Mouse (Mus musculus) hindbrain, postnatal 0 days (tissue): ENCODE measurements around the gene Reln. TPM values are rescaled to one million over a fixed set of nuclear protein-coding genes. Genes with fewer than 3 reads are reported as not detected.

Experiments used
- ATAC-seq: fragments of 200-750 bp; cut with Nextera tagmentation; 2 replicates; pipeline ENCODE4 v1.8.0; 2017; ENCODE audit warnings: mild to moderate bottlenecking, moderate TSS enrichment, moderate library complexity
- DNase-seq: peaks from one replicate; pipeline ENCODE4 v3.0.0-alpha.2; 2015; ENCODE audit warnings: low spot score
- H3K27ac ChIP-seq: fragments of 300-500 bp; sonication (generic); 2 replicates; pipeline ENCODE4 v1.5.1; 2014; ENCODE audit warnings: mild to moderate bottlenecking
- H3K27me3 ChIP-seq: fragments of 300-500 bp; sonication (generic); 2 replicates; pipeline ENCODE4 v1.6.1; 2014; ENCODE audit warnings: low read length, mixed read lengths; ENCODE audit not compliant: insufficient read depth
- H3K36me3 ChIP-seq: fragments of 300-500 bp; sonication (generic); 2 replicates; pipeline ENCODE4 v1.6.1; 2014; ENCODE audit warnings: low read length, mixed read lengths; ENCODE audit not compliant: insufficient read depth
- H3K4me1 ChIP-seq: fragments of 300-500 bp; sonication (generic); 2 replicates; pipeline ENCODE4 v1.6.1; 2014; ENCODE audit warnings: antibody characterized with exemption, low read length, mixed read lengths; ENCODE audit not compliant: insufficient read depth
- H3K4me2 ChIP-seq: fragments of 300-500 bp; sonication (generic); 2 replicates; pipeline ENCODE4 v1.6.1; 2014; ENCODE audit warnings: low read depth, mild to moderate bottlenecking, low read length, moderate library complexity, mixed read lengths
- H3K4me3 ChIP-seq: fragments of 300-500 bp; sonication (generic); 2 replicates; pipeline ENCODE4 v1.5.1; 2014; ENCODE audit warnings: low read length
- H3K9ac ChIP-seq: fragments of 300-500 bp; sonication (generic); replicated peaks from 2 replicates; pipeline ENCODE4 v1.6.1; 2014; ENCODE audit warnings: mild to moderate bottlenecking, low read length, moderate library complexity, mixed read lengths
- H3K9me3 ChIP-seq: fragments of 300-500 bp; sonication (generic); 2 replicates; pipeline ENCODE4 v1.6.1; 2016; ENCODE audit warnings: low read length, mixed read lengths
- CTCF ChIP-seq: IDR thresholded peaks from 2 replicates; pipeline ENCODE4 v1.5.1; 2016; ENCODE audit warnings: antibody characterized with exemption, control low read depth, low read depth
- WGBS: fragments of 180-500 bp; shearing (Covaris S2); extraction: QIAGEN DNeasy Blood & Tissue Kit; methylation state at CpG from one replicate; pipeline ENCODE4 v1.1.7; 2014; 5-methylcytosine and 5-hydroxymethylcytosine counted together
- polyA plus RNA-seq: library from polyadenylated mRNA; unstranded; fragments of >200 nt; fragmentation: Nextera tagmentation; extraction: Ambion mirVana; gene quantifications from 2 replicates; pipeline ENCODE4 v1.2.1, GENCODE M21; 2015
- total RNA-seq: library from RNA; depleted of rRNA; stranded (reverse); fragments of >200 nt; gene quantifications from 2 replicates; pipeline ENCODE4 v1.2.3, GENCODE M21; 2014

Gene Reln
- total and polyA plus RNA-seq, 2 experiments from 2014 or later: 41.9 to 226 TPM

DNA sequence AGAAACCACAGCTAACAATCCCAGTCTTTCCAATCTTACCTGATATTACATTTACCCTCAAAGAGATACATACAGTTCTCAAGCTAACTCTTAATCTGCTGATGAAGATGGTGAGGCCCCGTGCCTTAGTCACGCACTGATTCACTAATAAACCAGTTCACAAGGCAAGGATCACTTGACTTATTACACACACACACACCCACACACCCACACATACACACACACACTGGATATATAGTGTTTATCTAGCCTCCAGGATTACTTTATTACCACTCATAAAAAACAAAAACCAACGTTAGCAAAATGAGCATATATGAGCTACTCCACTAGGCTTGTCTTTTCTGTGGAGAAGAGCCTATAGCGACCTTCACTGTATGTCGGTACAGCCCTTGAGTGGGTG lies 408.4 kb downstream of the Reln start:
- DNase-seq (no peak), ATAC-seq (no peak)
- Histone ChIP-seq H3K27ac (no peak overlapping the region), H3K9ac (no peak overlapping the region), H3K4me1 (peaks cover 8% of the 10 kb centered on the region), H3K36me3 (no peaks in the 10 kb centered on the region), H3K27me3 (no peaks in the 10 kb centered on the region), H3K9me3 (no peaks in the 10 kb centered on the region), H3K4me2 (no peak overlapping the region), H3K4me3 (no peak overlapping the region)
- WGBS: 94% methylated on average over 5 of the region's 5 CpGs
- TF ChIP-seq CTCF: no peak

DNA sequence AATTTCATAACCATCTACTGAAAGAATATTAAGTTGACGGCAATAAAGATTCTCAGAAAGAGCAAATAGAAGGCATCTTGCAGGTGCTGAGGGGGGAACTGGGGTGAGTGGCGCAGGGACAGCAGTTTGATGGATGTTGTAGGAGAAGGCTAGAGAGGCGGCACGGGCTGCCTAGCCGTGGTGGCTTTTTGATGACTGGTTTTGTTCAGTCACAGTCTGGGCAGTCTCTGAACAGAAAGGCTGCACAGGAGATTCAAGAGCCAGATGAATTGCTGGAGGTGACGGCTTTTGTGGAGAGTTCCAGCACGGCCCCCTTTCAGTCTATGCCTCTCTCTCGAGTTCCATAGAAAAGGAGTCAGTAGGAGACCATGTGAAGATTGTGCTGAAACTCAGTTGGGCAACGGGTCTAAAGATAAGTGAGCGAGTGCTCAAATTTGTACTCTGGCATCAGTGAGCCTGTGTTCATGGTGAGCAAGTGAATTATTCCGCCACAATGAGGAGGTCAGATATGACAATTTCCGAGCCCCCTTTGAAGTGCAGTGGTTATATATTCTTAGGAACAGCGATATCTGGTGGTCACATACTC lies 409.6 kb downstream of the Reln start:
- Histone ChIP-seq H3K4me3 (no peak overlapping the region), H3K4me1 (peaks cover 8% of the 10 kb centered on the region), H3K9ac (no peak overlapping the region), H3K27me3 (no peaks in the 10 kb centered on the region), H3K36me3 (no peaks in the 10 kb centered on the region), H3K27ac (no peak overlapping the region), H3K4me2 (no peak overlapping the region), H3K9me3 (no peaks in the 10 kb centered on the region)
- whole genome bisulfite sequencing: 40% methylated on average over 13 of the region's 13 CpGs
- ATAC-seq (no peak), DNase-seq (peak; percentile 17)
- no peak for TF ChIP-seq CTCF

DNA sequence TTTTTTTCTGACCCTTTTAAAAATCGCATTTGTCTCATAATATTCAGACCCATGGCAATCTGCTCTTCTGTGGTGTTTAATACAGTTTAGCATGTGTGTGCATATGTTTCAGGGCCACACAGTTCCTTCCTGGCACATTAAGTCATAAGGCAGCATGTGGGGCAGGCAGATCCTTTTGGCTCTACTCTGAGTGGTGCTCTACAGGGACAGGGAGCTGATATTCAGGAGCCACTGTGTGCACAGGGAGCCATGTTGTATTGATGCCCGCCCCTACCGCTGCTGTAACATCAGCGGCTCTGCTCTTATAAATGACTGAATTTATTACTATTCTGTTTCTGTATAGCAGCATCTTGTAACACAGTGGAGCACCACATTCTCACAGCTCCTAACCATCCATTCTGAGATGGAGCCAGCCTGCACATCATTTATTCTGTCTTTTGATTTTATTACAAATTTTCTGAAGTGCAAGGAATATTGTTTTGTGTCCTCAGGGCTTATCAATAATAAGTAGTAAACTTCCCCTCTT lies 410.3 kb downstream of the Reln start:
- Histone ChIP-seq H3K36me3 (no peaks in the 10 kb centered on the region), H3K4me3 (no peak overlapping the region), H3K9ac (no peak overlapping the region), H3K27me3 (no peaks in the 10 kb centered on the region), H3K27ac (no peak overlapping the region), H3K9me3 (no peaks in the 10 kb centered on the region), H3K4me1 (peaks cover 8% of the 10 kb centered on the region), H3K4me2 (no peak overlapping the region)
- no peak for TF ChIP-seq CTCF
- peak; percentile 5 for DNase-seq
- 71% methylated on average over 4 of the region's 4 CpGs for WGBS
- ATAC-seq: 0 out of 2 replicates have a peak, but pooled peaks have one; percentile 15

DNA sequence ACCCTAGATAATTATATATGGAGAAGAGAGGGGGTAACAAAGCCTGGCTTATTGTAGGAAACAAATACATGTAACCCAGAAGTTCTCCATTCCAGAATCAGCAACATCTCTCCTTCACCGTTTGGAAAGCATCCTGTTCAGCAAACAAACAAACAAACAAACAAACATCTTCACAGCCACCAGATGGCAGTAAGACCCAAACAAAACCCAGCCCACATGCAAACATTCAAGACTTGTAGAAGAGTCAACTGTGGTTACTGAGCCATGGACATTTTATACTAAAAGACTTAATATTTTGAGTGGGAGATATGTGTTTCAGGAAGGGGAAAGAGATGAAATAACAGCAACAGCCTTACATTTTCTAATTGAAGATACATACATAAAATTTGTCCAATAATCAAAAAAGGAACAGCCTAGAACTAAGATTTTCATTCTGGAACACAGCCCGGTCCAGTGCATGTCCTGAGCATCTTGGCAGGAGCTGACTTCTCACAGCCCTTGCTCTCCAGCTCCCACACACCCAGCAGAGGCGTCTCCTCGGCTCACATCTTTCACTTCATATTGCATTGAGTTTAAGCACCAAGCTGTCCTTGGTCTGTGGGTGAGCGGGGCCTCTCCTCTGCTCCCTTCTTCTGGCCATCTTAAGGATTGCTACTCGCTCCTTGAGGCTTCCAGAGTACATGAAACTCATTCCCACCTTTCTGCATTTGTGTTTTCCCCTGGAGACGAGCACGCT lies 411.0 kb downstream of the Reln start:
- 63% methylated on average over 8 of the region's 8 CpGs for WGBS
- Histone ChIP-seq H3K27ac (no peak overlapping the region), H3K4me1 (peaks cover 8% of the 10 kb centered on the region), H3K9me3 (no peaks in the 10 kb centered on the region), H3K36me3 (no peaks in the 10 kb centered on the region), H3K4me3 (no peak overlapping the region), H3K27me3 (no peaks in the 10 kb centered on the region), H3K9ac (no peak overlapping the region), H3K4me2 (no peak overlapping the region)
- ATAC-seq (peak; percentile 61), DNase-seq (peak; percentile 82)
- TF ChIP-seq CTCF: peak; percentile 77

DNA sequence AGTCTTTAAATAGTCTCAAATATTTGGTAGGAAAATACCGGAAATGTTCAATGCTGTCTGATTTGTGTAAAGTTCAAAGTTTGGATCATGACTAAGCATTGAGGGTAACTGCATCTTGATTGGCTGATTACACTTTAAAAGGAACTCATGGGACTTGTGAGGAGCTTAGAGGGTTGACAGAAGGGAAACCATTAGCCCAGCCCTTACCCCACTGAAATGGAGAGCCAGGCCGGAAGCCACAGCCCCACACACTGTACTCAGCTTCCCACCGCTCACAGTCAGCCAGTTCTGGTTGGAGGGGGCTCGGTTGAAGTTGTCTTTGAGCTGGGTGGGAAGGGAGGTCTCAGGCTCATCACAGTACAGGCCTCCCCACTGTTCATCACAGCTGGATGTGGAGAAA lies 413.4 kb downstream of the Reln start:
- Histone ChIP-seq H3K4me2 (no peak overlapping the region), H3K9me3 (no peaks in the 10 kb centered on the region), H3K4me3 (no peak overlapping the region), H3K36me3 (no peaks in the 10 kb centered on the region), H3K27ac (no peak overlapping the region), H3K27me3 (no peaks in the 10 kb centered on the region), H3K9ac (no peak overlapping the region), H3K4me1 (peaks cover 8% of the 10 kb centered on the region)
- ATAC-seq (no peak), DNase-seq (no peak)
- TF ChIP-seq CTCF: no peak
- WGBS: 83% methylated on average over 4 of the region's 4 CpGs

DNA sequence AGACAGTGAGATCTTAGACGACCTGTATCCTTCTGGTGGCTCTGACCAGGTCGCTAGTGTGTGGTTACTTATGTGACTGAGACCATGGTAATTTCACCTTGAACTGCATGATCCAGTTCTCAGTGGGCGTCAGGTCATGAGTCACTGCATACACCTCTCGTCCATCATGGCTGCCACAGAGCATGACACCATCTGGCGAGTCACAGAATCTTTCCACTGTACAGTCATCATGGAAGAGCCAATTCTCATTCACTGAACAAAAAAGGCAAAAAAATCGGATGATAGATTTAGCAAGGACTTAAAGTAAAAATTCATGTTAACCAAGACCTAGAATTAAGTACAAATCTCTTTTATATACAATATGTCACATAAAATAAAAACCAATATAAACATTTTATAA lies 424.2 kb downstream of the Reln start:
- WGBS: 84% methylated on average over 6 of the region's 6 CpGs
- Histone ChIP-seq H3K36me3 (0 out of 2 replicates have a peak, but pooled peaks cover 4% of the 10 kb centered on the region), H3K4me2 (no peak overlapping the region), H3K4me1 (no peaks in the 10 kb centered on the region), H3K27ac (no peak overlapping the region), H3K9me3 (no peaks in the 10 kb centered on the region), H3K4me3 (no peak overlapping the region), H3K27me3 (no peaks in the 10 kb centered on the region), H3K9ac (no peak overlapping the region)
- no peak for DNase-seq
- no peak for ATAC-seq
- no peak for TF ChIP-seq CTCF
